Mouse (Mus musculus) ES-E14 (cell line): ENCODE results near the gene 1700034J05Rik. TPM values are rescaled to one million over a fixed set of nuclear protein-coding genes. Genes with fewer than 3 reads are reported as not detected.

Experiments
- DNase-seq: peaks from one replicate; pipeline ENCODE4 v3.0.0-alpha.2; 2013; ENCODE audit warnings: low read depth, low spot score
- H3K27ac ChIP-seq: 2 replicates; pipeline ENCODE4 v1.5.1; 2012; ENCODE audit warnings: low read depth, mild to moderate bottlenecking, low read length, moderate library complexity, mixed read lengths; ENCODE audit not compliant: poor library complexity, insufficient read depth, severe bottlenecking
- H3K36me3 ChIP-seq: 2 replicates; pipeline ENCODE4 v1.6.1; 2012; ENCODE audit warnings: mild to moderate bottlenecking, low read length, moderate library complexity, mixed read lengths; ENCODE audit not compliant: control insufficient read depth, poor library complexity, insufficient read depth, severe bottlenecking
- H3K4me1 ChIP-seq, 2 experiments: fragments of 150-350 bp in 1 of 2; sonication (generic) in 1 of 2; 2 replicates each; pipeline ENCODE4 v1.6.1; 2012; ENCODE audit warnings: low read length in 2 of 2, mild to moderate bottlenecking in 1 of 2, mixed read lengths in 1 of 2; ENCODE audit not compliant: control insufficient read depth in 2 of 2, insufficient read depth in 2 of 2, poor library complexity in 1 of 2
- H3K4me3 ChIP-seq, 2 experiments: fragments of 150-350 bp in 1 of 2; sonication (generic) in 1 of 2; 2 replicates each; pipeline ENCODE4 v1.5.1; 2012; ENCODE audit warnings: low read length in 2 of 2, low read depth in 1 of 2, mild to moderate bottlenecking in 1 of 2, mixed read lengths in 1 of 2; ENCODE audit not compliant: insufficient read depth in 1 of 2, poor library complexity in 1 of 2, severe bottlenecking in 1 of 2
- H3K9ac ChIP-seq: 2 replicates; pipeline ENCODE4 v1.6.1; 2012; ENCODE audit warnings: low read depth, mild to moderate bottlenecking, low read length, mixed read lengths; ENCODE audit not compliant: poor library complexity, insufficient read depth, severe bottlenecking
- H3K9me3 ChIP-seq: fragments of 150-350 bp; sonication (generic); 2 replicates; pipeline ENCODE4 v1.6.1; 2012; ENCODE audit warnings: low read depth, mild to moderate bottlenecking, low read length; ENCODE audit not compliant: control insufficient read depth, insufficient read depth
- CHD2 ChIP-seq: IDR thresholded peaks from 2 replicates; pipeline ENCODE4 v1.6.1; 2014; ENCODE audit warnings: mild to moderate bottlenecking, low read depth, low read length, inconsistent platforms
- HCFC1 ChIP-seq: IDR thresholded peaks from 2 replicates; pipeline ENCODE4 v1.6.1; 2012; ENCODE audit warnings: low read length, inconsistent platforms, borderline replicate concordance; ENCODE audit not compliant: insufficient read depth
- MAFK ChIP-seq: IDR thresholded peaks from 2 replicates; pipeline ENCODE4 v1.6.1; 2014; ENCODE audit warnings: mild to moderate bottlenecking, low read depth, low read length, inconsistent platforms; ENCODE audit not compliant: insufficient read depth
- ZC3H11A ChIP-seq: IDR thresholded peaks from 2 replicates; pipeline ENCODE4 v1.6.1; 2012; ENCODE audit warnings: low read depth, mild to moderate bottlenecking, inconsistent platforms, low read length, borderline replicate concordance
- ZNF384 ChIP-seq: IDR thresholded peaks from 2 replicates; pipeline ENCODE4 v1.6.1; 2012; ENCODE audit warnings: low read depth, low read length, inconsistent platforms
- in situ Hi-C, 2 experiments: fragments of 600-800 bp; cut with MboI; formaldehyde crosslinking; loops; one replicate each; pipeline ENCODE4 v1.15.1; 2025; ENCODE audit warnings: low sequenced_read_pairs in 2 of 2, inconsistent platforms in 1 of 2; ENCODE audit not compliant: unreplicated experiment in 2 of 2
- total RNA-seq: library from RNA; depleted of rRNA; stranded (reverse); fragments of 300-350 nt; gene quantifications from 2 replicates; pipeline ENCODE4 v1.2.3, GENCODE M21; 2012

The 1700034J05Rik gene
- total RNA-seq, 1 experiment: 0.22 TPM

GRCm38 (mm10) chr6:146928108-146928507 lies 26.1 kb downstream of the 1700034J05Rik start:
- no peak for TF ChIP-seq MAFK
- TF ChIP-seq CHD2: no peak
- TF ChIP-seq ZC3H11A: no peak
- no peak for TF ChIP-seq HCFC1
- TF ChIP-seq ZNF384: no peak
- no peak overlapping the region for H3K9ac ChIP-seq
- DNase-seq: no peak
- H3K27ac ChIP-seq: no peak overlapping the region
- no peak overlapping the region for H3K4me3 ChIP-seq
- H3K4me1 ChIP-seq: 0 out of 4 replicates have a peak, but pooled peaks cover 0 to 2% of the 10 kb centered on the region in 2 experiments
- in situ Hi-C loops: no loop called here
- H3K9me3 ChIP-seq: no peaks in the 10 kb centered on the region
- H3K36me3 ChIP-seq: no peaks in the 10 kb centered on the region

DNA sequence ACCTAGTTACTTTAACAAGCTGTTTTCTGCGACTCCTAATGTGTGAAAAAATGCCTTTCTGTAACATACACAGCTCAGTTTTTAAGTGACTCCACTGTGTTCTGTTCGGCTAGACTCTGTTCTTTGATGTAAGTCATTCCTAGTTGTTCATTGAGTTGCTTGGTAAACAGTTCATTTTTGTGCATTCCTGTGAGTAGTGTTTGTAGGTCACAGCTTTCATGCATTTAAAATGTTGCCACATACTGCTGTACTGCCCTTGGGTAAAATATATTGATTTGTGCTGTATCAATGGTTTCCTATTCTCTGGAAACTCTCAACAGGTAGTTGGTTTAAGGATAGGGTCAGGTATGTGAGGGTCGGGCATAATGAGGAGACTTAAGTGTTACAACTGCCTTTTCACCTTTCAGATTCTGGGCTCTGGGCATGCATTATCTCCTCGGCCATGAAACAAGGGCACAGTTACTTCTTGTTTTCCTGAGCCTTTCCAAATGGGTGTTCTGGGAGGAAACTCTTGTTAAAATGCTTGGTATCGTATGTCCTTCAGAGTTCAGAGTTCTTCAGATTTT lies 27.7 kb downstream of the 1700034J05Rik start:
- in situ Hi-C loops: no loop called here
- H3K9ac ChIP-seq: no peak overlapping the region
- 0 out of 4 replicates have a peak, but pooled peaks cover 0 to 2% of the 10 kb centered on the region in 2 experiments for H3K4me1 ChIP-seq
- TF ChIP-seq CHD2: no peak
- TF ChIP-seq ZC3H11A: no peak
- no peak for TF ChIP-seq HCFC1
- TF ChIP-seq ZNF384: no peak
- no peaks in the 10 kb centered on the region for H3K9me3 ChIP-seq
- no peak overlapping the region for H3K27ac ChIP-seq
- DNase-seq: no peak
- no peaks in the 10 kb centered on the region for H3K36me3 ChIP-seq
- no peak overlapping the region for H3K4me3 ChIP-seq

DNA sequence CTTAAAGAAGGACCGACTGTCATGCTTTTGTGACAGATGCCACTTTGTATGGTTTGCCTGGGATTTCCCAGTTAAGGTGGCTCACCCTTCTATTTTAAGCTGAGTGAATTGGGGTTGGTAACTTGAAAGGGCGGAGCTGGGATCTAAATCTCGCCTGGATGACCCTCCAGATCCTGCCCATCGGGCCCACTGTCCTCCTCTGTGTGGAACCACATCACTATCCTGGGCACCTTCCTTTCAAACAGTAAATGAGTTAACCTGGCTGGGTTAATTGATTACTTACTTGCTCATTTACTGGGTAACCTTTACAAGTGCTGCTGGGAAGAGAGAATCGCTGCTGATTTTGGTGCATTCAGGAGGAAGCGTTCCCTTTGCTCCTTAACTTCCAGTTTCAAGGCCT lies 35.9 kb downstream of the 1700034J05Rik start:
- no peak for TF ChIP-seq ZNF384
- TF ChIP-seq CHD2: no peak
- no peak for TF ChIP-seq HCFC1
- TF ChIP-seq MAFK: no peak
- no peak for TF ChIP-seq ZC3H11A
- H3K4me1 ChIP-seq: no peaks in the 10 kb centered on the region; a peak in 1 of 4 replicates
- in situ Hi-C loops: no loop called here
- H3K9ac ChIP-seq: no peak overlapping the region
- no peaks in the 10 kb centered on the region for H3K9me3 ChIP-seq
- H3K36me3 ChIP-seq: no peaks in the 10 kb centered on the region; the same call in 1 of the 2 replicates
- H3K27ac ChIP-seq: no peak overlapping the region
- DNase-seq: no peak
- H3K4me3 ChIP-seq: no peak overlapping the region

DNA sequence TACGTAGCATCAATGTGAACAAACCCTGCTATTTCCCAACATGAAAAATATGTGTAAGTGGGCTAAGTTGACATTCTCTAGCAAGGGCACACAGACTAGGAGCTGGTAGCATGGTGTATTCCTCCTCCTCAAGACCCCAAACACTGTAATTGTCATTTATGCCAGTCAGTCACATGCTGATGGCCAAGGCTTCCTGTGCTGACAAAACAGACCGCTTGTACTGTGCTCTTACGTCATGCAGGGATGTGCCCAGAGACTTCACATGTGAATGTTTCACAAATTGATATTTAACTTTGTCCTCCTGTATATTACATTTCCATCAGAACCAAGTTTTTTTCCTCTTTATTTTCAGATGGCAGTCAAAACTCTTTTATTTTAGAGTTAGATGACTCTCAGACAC lies 36.8 kb downstream of the 1700034J05Rik start:
- no peaks in the 10 kb centered on the region; the same call in 1 of the 2 replicates for H3K36me3 ChIP-seq
- no peaks in the 10 kb centered on the region for H3K9me3 ChIP-seq
- DNase-seq: no peak
- H3K9ac ChIP-seq: no peak overlapping the region
- H3K27ac ChIP-seq: no peak overlapping the region
- TF ChIP-seq CHD2 (no peak), HCFC1 (no peak), ZNF384 (no peak), MAFK (no peak), ZC3H11A (no peak)
- no peak overlapping the region for H3K4me3 ChIP-seq
- H3K4me1 ChIP-seq: peaks cover 2 to 3% of the 10 kb centered on the region in 2 experiments; a peak in 2 of 4 replicates
- in situ Hi-C loops: no loop called here
